Mouse (Mus musculus): ENCODE measurements at regions not wholly inside any gene's neighbourhood (a gene's known extent, or its start where the extent isn't known, plus 50 kb on each side); places are given as distances from the start of the nearest gene placed in this dataset.
A peak's percentile ranks its signal among the peaks of the same experiment; 100 is the strongest.

DNA sequence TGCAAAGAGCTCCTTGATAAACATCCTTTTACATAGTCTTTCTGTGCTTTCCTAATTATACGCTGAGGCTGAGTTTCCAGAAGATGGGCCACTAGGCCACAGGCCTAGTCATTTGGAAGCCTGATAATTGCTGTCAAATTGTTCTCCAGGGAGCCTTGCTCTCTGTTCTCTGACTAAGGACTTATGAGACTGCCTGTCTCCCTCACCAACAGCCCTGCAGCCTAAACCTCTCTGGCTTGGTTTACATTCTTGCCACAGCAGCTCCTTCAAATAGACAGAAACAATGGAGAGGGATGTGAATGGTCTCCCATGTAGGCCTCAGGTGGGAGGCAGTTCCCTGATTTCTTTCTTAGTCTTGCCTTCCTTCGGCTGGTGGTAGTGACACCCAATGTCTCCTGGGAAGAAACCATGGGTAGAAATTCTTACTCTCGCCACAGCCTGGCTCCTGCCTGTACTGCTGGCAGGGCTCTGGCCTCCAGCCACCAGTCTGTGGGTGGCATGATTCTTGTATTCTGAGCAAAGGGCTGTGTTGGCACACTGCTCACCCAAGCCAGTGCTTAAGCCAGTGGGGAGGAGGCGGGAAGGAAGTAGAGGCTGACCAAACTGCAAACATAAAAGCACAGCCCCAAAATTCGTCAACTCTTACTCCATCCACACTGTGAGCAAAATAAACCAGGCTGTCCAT, 176.2 kb upstream of the Marcks start:
- peak; percentile 66 for DNase-seq

DNA sequence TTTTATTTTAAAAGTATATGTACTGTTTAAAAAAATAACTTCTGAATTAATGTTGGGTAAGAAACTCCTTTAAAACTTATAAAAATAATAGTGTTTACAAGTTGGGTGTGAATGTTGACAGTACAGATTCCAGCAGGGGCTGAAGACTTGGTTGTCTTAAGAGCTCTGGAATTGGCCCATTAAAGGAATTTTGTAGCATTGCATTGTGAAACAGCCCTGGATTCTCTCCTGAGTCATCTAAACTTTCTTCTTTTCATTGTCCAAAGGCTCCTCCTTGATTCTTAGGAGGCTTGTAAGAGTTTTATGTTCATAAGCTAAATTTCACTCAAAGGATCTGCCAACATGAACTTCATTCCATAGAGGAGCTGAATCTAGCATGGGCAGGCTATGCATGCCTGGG, 174.7 kb upstream of the Marcks start:
- no peak for DNase-seq

DNA sequence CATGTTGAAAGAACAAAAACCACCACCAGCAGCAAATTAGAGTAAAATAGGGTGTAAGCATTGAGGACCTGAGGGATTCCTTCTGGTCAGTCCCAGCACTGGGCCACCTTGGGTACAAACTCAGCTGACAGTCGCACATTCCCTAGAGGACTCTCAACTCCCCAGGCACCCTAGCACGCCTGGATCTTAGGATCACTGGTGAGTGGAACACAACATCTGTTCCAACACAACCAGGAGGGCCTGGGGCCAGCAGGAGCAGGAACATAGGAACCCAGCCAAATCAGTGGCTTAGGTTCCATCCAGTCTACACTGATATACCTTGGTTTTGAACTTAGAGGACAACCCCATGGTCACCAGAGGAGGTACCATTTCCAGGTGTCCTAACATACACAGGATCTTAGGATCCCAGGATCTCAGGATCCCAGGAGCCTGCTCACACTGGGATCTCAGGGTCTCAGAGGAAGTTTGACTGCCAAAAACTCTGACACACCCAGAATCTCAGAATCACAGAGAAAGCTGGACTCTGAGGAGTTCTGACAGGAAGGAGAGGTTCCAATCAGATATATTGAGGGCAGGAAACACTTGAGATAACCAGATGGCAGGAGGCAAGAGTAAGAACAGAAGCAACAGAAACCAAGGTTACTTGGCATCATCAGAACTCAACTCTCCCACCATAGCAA, 171.7 kb upstream of the Marcks start:
- no peak for DNase-seq

DNA sequence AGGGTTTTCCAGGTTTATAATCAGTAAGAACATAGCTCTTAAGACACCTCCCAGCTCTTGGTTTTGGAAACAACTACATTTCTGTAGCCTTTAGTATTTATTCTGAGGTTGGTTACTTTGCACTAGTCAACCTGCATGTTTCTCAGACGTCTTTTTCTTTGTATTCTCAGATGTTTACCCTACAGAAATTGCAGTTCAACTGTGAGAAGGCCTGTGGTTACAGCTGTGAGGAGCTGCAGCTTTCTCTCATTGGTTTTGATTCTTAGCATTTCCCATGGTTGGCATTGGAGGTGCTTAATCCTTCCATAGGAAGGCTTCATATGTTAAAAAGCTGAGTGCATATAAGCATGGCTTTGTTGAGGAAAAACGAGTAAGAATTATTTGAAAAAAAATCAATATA, 165.9 kb upstream of the Marcks start:
- no peak for DNase-seq

DNA sequence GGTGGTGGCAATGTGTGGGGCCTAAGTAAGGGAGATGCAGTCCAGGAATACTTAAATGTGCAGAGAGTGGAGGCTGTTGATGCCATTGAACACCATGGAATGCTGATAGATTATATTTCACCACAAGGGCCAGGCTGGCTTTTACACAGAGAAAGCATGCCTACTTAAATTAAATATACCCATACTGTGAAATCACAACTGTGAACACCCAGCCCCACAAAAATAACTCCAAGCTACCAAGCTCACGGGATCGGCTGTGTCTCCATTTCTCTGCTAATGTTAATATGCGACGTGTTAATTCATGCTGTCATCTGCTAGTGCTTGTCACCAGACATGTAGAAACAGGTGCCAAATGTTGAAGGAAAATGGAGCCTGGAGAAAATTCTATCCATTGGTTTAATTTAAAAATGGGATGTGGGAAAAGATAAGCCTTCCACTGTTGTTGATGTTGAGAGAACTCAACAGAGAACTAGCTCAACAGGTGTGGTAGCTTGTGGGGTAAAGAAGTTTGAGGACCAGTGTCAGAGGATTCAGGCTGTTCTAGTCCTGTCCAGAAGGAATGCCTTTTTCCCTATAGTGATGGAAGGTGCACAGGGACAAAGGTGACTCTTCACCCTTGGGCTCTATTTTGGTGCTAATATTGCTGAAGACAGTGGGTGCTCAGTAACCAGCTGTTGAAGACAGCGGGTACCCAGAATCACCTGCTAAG, 161.6 kb upstream of the Marcks start:
- no peak for DNase-seq

DNA sequence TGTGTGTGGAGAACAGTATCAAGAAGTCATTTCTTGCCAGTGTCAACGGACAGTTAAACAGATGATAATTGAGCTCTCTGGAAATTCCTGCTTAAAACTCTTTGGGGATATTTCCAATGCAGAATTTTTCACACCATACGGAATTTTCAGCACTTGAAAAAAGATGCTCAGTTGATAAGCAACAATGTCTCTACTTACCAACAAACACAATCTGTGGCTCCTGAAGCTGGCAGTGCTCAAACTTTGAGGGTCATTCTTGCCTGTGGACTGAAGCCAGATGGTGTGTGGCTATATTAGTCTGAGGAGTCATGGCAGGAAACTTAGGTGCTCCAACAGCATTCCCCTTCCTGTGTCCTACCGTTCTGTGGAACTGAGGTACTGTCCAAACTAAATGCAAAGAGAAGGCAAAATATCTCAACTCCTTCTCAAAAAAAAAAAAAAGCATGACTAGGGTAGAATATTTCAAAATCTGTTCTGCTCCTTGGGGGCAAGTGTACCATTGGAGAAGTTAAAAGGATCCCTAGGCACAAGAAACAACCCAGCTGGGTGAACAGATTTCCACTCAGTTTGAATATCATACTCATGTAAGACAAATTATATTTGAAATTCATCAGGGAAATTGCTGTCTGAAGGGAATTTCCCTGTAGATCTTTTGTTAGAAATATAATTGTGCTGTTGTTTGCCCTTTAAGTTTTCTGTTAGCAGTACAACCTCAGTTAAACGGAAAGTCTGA, 160.1 kb upstream of the Marcks start:
- DNase-seq, result no peak

DNA sequence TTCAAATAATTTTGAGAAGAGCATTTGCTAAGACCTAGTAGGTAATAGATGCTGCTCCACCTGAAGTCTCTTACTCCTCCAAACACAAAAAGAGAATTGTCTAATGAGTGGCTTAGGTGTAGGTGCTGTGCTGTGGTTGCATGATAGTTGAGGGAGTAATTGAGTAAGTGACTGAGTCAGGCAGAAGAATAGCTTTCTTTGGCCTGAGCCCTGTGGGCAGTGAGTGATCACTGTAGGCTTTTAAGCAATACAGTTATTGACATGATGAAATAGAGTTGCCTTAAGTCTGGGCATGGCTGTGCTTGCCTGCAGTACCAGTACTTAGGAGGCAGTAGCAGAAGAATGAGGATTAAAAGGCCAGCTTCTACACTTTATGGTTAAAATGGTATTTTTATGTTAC, 155.5 kb upstream of the Marcks start:
- DNase-seq, result no peak

DNA sequence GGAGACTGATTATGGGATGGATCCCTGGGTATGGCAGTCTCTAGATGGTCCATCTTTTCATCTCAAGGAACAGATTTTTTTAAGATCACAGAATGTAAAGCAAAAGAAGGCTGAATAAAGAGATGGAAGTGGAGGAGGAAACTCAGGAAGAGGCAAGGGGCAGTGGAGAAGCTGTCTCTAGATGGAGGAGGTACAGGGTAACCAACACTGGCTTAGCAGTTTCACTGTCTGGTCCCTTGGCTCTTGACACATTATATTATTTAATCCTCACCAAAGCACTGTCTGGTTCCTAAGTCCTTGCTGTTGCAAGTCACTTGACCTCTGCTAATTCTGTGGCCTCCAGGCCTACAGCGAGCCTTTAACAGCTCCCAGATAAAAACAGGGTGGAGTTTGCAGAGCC, 154.6 kb upstream of the Marcks start:
- DNase-seq, result no peak

DNA sequence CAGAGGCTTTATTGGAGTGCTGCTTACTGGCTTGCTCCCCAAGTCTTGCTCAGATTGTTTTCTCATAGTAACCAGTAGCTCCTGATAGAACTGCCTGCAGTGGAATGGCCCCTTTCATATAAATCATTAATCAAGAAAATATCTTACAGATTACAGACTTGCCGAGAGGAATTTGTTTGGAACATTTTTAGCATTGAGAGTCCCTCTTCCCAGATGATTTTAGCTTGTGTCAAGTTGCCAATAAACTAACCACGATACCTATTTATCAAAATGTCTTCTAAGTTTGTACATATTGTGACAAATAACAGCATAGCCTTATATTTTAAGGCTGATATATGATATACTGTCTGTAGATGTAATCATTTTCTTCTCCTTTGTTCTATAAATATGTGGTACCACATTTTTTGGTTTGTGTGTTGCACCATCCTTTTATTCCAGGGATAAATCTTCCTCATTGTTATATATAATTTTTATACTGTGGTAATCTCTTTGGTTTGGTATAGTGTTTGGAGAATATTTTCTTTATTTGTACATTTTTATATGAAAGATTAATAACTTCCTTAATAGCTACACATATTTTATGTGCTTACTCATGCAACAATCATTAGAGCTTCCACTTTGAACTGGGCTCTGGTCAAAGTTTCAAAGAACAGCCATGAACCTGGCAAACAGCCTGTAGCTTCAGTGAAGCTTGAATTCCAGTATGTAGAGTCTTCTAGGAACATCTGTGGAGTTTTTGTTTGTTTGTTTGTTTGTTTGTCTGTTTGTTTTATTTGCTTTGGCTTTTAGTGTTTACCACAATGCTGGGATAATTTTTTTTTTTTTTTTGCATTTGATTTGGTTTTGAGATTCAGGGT, 153.1 kb upstream of the Marcks start:
- no peak for DNase-seq

DNA sequence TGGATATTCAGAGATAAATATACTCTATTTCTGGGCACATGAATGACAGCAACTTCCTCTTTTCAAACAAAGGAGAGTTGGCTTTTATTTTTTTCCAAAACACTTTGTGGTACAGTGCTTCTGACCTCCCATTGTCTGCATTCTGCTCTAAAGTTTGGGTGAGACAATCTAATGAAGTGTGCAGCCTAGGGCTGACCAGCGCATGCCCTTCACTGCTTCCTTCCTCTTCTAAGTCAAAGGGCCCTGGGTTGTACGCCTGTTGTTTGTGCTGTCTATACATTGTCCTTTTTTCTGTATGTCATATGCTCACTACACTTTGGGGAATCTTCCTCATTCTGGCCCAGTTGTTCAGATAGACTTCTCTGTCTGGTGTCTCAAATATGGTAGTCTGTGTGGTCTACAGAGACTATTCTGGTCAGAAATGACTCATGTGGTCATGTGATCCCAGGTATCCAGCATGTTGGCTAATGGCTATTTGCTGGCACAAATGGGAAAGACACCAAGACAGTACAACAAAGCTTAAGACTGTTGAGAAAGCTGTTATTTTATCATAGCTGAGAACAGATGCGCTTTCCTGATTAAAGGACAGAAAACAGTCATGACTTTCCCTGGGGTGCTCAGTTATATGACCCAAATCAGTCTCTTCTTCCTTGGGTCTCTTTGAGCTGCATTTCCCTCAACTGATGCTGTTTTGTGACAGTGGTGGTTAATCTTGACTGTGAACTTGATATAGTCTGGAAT, 151.4 kb upstream of the Marcks start:
- no peak for DNase-seq

DNA sequence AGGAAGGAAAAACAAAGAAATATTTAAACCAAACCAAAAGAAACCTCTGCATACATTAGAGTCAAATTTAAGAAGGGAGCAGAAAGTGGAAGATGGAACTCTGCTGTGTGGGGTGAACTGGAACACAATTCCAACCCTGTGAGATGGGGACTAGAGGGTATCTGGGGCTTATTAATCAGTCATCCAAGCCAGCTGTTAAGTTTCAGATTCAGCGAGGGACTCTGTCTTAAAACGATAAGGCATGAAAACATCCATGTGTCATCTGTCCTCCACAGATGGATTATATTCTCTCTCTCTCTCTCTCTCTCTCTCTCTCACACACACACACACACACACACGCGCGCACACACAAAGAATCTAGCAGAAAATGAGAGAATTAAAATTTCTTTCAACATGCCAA, 147.6 kb upstream of the Marcks start:
- no peak for DNase-seq

DNA sequence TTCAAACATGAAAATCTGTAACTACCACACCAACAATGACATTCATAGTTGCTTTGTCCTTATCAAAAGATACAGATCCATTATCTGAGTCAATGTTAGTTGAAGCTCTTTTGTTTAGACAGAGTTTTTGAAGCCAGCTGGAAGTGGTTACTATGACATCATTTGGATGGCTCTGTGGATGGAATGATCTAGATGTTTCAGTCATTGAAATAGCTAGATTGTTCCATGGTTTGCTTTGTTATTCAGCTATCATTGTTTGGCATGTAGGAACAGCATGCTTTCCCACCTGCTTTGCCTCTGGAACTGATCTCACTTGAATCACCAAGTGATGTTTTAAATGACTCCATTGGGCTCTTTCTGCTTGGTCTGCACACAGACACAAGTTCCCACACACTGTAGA, 144.2 kb upstream of the Marcks start:
- no peak for DNase-seq

DNA sequence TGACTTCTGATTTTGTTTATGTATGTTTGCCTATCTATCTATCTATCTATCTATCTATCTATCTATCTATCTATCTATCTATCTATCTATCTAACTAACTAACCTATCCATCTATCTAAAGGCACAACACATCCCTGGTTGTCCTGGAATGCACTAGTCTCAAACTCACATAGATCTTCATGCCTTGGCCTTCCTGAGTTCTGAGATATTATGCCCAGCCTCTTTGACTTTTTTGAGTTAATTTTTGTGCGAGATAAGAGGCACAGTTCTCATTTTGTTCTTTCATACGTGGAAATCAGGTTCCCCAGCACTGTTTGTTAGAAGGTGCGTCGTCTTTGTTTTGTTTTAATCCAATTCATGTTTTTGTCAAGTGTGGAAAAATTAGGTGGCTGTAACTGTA, 142.1 kb upstream of the Marcks start:
- DNase-seq, result no peak

DNA sequence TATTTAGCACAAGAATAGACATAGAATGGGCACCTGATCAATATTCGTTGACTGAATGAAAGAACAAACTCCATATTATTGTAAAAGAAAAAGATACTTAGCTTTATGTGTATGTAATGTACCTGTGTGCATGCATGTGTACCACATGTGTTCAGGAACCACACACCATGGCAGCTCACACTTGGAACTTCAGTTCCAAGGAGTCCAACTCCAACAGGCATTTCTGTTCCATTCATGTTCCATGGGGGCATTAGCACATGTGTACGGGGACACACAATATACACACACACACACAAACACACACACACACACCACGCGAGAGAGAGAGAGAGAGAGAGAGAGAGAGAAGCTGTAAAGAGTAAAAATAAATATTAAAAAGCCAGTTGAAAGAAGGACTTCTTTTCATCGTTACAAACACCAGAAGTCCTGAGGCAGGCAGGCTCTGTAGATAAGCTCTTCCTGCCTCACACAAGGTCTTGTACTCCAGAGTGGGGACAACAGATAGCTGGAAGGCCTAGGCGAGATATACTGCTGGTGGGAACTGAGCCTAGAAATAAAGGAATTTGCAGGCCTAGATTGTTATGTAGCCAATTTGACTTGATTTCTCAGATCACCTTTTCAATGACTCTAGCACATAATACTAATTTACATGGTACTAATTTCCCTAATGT, 141.6 kb upstream of the Marcks start:
- no peak for DNase-seq

DNA sequence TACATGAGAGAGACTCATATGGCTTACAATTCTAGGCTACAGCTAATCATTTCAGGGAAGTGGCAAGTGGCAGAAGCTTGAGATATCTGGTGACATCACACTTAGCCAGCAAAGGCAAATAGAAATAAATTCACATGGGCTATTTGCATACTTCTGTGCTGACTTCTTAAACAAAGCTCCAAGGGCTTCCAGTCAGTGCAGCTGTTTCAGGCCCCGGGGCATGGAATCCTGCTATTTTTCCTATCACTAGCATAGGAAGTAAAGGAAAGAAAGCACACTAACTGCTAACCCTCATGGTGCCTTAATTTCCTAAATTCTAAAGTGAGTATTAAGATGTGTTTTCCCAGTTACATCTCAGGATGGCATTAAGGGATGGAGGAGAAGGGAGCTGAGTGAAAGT, 140.6 kb upstream of the Marcks start:
- no peak for DNase-seq

DNA sequence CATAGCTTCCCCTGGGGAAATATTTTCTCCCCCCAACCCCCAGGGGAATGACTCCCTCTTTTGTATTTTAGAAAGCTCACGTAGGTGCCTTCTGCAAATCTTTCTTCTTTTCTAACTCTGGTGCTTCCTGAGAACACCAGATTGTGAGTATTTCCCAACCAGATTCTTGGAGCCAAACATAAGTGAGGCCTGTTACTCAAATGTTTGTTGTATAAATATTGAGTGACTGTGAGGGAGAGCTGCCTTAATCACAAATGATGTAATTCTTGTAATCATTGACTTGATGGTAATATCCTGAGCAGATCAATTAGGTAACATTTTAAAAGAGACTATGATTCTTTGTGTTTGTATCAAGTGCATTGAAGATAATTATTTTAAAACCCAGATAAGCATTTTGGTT, 137.1 kb upstream of the Marcks start:
- no peak for DNase-seq

DNA sequence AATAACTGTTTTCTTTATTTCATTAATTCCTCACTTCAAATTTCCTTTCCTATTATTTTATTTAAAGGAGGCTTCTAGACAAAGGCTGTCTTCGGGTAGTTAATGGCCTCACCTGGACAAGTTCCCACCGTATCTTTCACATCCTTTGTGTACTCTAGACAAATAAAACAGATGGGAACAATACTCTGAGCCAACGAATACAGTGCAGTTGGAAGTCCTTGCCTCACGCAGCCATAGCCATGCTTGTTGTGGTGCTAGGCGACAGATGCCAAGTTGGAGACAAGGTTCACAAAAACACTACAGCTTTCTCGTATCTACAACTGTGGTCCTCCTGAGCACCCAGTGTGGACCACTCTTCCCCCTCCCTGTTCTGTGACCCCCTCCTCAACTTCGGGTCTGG, 136.6 kb upstream of the Marcks start:
- DNase-seq, result no peak

DNA sequence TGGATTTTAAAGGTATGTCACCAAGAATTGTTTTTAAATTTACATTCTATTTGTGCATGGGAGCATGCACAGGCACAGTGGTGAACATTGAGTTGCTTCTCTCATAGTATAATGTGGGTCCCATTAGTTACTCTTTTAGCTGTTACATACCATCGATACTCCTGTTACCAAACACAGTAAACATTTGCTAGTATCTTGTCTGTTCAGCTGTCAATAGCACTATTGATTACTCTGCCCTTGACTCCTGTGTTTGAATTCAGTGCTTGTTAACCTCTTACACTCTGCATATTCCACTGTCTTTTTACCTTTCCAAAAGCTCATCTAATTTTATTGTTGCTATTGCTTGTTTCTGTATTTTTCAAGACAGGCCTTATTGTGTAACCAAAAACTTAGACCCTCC, 133.2 kb upstream of the Marcks start:
- DNase-seq, result no peak

DNA sequence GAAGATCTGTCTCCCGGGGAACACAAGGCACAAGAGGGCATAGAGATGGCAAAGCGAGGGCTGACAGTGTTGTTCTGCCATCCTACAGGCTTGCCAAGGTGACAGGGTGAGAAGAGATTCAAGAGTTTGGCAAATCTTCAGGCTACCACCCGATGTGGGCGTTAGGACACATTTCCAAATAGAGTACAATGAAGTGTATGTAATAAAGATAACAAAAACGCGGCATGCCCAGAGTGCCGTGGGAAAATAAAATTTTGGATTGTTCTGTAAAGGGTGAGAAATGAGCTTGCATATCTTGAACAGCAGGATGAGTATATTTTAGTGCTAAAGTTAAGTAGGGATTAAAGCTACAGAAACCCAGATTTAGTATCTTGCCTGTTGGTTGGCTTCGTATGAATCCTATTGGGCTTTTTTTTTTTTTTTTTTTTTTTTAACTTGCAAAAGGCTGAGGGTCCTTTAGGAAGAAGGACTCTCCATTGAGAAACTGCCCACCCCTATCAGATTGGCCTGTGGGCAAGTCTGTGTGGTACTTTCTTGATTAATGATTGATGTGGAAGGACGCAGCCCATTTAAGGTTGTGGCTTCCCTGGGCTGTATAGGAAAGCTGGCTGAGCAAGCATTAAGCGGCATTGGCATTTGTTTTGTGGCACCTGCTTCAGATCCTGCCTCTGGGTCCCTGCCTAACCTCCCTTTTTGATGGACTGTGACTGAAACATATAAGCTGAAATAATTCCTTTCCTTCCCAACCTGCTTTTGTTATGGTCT, 131.7 kb upstream of the Marcks start:
- DNase-seq, result no peak

DNA sequence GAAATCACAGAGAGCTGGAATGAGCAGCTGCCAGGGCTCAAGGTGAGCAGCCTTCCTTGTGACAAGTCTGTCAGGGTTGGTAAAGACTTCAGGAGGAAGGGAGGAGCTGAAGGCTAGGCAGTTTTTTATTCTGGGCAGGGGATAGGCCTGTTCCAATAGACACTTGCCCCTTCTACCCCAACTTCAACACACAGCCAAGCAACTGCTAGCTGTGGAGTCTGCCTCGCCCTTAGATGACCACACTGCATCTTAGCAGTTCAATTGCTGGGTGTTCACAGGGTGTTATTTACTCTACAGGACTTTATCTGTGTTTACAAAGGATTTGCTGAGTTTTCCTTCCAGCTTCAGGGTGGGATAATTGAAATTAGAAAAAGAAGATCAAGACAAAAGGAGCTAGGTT, 128.2 kb upstream of the Marcks start:
- DNase-seq, result no peak

Data from cerebellum, adult 11 months (tissue).